Mouse (Mus musculus) G1E (cell line): ENCODE measurements around the gene Dpyd.

ENCODE experiments used
- CTCF ChIP-seq: IDR thresholded peaks from 2 replicates; pipeline ENCODE4 v1.5.1; 2012; ENCODE audit warnings: low read depth, low read length, inconsistent platforms, mixed read lengths
- GATA1 ChIP-seq: IDR thresholded peaks from 2 replicates; pipeline ENCODE4 v1.6.1; 2012; ENCODE audit warnings: borderline replicate concordance, low read length, inconsistent platforms, mixed read lengths

DNA sequence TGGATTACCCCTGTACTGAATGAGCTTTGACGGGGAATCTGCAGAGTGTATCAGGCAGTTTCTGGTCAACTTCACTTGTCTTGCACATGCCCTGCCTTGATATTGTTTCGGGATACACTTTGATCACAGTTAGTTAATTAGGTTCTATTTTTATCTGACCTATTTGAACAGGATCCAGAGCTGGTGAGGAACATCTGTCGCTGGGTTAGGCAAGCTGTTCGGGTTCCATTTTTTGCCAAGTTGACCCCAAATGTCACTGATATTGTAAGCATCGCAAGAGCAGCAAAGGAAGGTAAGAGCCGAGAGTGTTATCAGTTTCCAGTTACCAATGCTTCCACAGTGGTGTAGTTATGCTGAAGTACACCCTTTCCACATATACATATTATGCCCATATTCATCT lies 632.1 kb downstream of the Dpyd start:
- no peak for TF ChIP-seq CTCF
- no peak for TF ChIP-seq GATA1
